Mouse (Mus musculus) frontal cortex, postnatal 25 days (tissue): ENCODE data around the gene Atp2b2.
A peak's percentile ranks its signal among the peaks of the same experiment; 100 is the strongest.

Experiments
- DNase-seq, 2 experiments: peaks; one replicate each; pipeline ENCODE4 v3.0.0; 2022; ENCODE audit warnings: low spot score in 2 of 2

Gene Atp2b2

DNA sequence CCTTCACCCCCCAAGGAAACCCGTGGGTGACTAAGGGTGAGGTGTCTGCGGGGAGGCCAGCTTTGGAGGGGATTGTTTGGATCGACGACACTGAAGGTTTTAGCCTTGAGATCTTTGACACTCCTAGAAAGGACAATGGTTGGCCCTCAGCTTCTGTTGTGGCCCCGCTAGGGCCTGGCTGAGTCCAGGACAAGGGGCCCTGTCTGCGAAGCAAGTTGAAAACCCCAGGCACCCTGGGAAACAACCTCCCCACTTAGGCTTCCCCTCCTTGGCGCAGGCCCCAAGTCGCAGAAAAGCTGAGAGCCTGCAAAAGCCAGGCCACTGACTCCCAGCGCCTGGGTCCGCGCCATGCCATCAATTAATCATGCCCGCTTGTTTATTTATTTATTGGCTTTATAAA, at the start of gene Atp2b2:
Gene Atp2b2 (minus strand): TSS at position 282 of the 400 bp plus-strand sequence.
- no peak for DNase-seq

DNA sequence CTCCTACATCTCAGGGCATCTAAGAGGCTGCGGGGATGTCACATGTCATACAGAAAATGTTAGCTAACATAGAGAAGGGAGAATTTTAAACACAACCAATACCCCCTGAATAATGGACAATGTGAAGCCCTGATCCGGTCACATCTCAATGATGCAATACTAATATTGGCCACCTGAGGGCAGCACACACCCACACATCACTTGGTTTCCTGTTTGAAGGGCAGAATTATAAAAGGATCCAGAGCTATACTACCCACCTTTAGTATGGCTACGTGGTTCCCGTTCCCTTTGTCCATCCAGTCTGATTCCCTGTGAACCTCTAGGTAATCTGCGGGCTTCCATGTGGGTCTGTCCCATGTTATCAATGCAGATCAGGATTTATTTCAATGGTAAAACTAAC, 47.2 kb upstream of the Atp2b2 start:
- DNase-seq = peak; percentile 72 to 77

DNA sequence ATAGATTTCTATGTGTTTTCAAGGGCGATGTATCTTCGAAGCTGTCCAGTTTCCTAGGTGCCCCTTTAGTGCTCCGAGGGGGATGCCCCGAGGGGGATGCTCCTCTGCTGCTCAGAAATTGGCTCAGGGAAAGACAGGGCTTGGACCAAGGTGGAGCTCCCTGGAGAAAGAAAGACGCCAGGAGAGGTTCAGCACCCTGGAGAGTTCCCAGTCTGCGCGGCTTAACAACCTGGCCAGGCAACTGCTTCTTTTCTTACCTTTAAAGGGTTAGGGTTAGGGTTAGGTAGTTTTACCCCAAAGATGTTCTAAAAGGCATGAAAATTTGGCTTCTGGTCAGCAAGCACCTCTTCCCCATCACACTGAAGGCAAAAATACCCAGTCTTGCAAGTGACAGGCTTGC, 44.7 kb upstream of the Atp2b2 start:
- no peak for DNase-seq

DNA sequence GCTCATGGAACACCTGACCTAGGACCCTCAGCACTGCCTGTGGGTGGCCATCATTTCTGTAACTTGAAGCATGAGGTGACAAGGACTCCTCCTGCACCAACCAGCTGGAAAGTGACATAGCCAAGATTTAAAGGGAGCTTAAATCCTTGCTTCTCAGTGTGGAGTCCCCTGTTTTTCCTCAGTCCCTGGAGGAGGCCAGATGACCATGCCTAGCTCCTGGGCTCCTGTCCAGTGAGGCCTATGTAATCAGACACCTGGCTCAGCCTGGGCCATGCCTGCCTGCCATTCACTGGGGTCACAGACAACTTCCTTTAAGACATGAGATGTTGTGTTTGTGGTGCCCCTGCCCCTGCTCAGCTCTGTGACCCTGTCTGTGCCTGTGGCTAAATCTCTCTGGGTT, 36.1 kb upstream of the Atp2b2 start:
- DNase-seq = no peak

DNA sequence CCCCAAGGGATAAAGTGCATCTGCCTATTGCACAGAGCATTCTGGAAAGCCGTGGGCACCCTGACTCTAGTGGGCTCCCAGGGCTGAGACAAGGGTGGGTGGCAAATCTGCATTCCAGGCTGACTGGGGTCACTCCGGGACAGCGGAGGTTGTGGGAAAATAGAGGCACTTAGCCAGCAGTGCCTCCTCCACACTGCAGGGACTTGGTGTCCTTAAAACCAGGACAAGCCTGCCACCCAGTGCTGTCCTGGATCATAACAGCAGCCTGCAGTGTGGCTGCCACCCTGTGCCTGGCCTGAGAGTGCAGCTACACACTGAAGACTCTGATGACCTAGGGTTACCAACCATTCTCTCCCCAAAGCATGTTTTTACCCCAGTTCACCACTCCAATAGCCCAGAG, 34.1 kb upstream of the Atp2b2 start:
- peak; percentile 57 to 63 for DNase-seq

DNA sequence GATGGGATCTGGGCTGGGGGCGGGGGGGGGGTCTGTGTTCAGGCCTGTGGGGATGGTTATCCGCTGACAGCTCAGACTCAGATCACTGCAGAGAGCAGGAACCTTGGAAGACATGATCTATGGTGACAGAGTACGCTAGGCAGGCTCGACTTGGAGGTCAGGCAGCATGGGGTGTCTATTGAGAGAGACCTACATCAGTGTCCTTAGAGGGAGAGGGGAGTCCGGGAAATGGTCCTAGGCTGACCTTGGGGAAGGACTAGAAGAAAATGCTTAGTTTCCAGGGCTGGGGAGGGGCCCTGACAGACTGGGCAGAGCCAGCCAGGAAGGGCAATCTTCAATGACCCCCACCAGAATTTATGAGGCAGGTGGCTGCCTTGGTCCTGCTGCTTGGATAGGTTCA, 33.6 kb upstream of the Atp2b2 start:
- DNase-seq = no peak

DNA sequence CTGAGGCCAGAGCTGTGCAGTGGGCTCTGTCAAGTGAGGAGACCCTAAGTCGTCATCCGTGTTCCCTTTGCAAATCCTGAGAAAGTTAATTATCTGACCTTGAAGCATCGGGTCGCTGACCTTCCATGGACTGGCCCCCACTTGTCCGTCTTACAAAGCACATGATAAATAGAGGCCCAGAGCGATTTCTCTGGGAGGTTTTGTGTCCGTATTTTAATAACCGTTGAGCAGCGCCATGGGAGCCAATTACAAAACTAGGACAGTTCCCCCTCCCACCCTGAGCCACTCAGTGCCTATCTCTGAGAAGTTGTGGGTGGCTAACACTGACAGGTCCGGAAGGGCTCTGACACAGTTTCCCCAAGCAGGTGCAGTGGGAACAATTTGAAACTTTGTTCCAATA, 32.5 kb upstream of the Atp2b2 start:
- DNase-seq = no peak

DNA sequence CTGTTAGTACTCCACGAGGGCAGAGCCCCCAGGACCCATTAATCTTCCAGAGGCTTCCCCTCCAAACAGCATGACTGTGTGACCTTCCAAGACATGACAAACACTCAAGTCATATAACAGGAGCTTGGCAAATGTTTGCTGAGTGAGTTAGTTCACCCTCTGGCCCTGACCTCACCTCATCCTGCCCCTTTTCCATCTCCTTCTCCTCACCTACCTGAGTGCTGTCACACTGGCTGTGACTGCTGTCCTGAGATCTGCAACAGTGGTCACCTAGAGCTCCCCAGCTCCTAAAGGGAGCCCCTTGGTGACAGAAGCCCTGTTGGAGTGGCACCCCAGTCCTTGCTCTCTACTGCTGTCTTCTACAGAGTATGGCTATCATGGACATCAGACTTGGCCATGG, 31.8 kb upstream of the Atp2b2 start:
- DNase-seq = no peak

DNA sequence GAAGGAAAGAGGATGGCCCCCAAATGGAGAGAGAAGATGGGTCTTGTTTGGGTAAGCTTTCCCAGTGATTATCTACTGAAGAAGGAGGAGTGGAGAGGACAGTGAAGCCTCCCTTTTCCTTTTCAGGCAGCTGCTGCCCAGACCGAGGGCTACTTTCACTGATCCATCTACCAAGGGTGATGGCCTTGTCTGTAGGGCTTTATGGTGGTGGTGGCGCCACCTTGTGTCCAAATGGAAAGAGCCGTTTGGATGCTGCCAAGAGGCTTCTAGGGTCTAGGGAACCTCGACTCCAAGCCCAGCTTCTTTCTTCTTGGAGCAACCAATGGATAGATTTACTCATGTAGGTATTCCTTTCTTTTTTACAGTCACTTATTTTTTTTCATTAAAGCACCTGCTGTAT, 29.2 kb upstream of the Atp2b2 start:
- peak; percentile 64 to 65 for DNase-seq

DNA sequence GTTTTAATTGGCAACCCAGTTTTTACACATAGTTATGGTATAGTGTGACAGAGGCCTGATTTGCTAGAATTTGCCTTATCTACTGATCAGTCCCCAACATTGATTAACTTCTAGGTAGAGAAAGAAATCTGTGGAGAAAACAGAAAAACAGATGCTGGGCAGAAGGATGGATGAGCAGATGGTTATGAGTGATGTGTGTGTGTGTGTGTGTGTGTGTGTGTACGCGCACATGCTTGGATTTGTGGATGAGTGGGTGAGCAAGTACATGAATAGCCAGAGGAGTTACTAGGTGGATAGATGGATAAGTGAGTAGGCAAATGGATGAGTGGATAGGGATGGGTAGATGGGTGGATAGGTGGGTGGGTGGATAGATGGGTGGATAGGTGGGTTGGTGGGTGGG, 20.7 kb upstream of the Atp2b2 start:
- no peak for DNase-seq

DNA sequence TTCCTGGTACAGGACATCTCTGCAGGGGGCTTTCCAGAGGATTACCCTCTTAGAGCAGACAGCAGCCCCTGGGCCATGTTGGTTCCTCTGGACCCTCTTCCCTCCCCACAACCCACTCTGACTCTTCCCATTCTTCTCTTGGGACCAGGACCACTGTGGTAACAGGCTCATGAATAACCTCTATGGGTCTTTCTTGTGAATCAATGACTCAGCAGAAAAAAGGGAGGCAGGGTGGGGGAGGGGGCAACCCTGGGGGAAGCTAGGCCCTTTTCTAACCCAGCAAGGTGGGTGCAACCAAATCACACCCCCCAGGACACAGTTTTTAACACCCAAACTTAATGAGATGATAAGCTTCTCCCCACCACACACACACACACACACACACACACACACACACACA, 20.3 kb upstream of the Atp2b2 start:
- DNase-seq = no peak

DNA sequence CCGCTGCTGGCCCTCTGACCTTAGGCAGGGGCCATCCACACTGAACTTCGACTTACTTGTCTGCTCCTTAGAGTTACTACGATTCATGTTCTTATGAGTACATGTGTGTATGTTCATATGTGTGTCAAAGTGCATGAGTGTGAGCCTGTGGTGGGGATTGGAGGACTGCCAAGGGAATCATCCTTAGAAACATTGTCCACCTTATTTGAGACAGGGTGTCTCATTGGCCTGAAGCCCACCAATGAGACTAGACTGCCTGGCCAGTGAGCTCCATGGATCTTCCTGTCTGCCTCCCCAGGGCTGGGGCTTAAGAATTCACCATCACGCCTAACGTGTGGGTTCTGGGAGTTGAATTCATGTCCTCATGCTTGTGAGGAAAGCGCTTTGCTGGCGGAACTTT, 16.8 kb upstream of the Atp2b2 start:
- no peak for DNase-seq

DNA sequence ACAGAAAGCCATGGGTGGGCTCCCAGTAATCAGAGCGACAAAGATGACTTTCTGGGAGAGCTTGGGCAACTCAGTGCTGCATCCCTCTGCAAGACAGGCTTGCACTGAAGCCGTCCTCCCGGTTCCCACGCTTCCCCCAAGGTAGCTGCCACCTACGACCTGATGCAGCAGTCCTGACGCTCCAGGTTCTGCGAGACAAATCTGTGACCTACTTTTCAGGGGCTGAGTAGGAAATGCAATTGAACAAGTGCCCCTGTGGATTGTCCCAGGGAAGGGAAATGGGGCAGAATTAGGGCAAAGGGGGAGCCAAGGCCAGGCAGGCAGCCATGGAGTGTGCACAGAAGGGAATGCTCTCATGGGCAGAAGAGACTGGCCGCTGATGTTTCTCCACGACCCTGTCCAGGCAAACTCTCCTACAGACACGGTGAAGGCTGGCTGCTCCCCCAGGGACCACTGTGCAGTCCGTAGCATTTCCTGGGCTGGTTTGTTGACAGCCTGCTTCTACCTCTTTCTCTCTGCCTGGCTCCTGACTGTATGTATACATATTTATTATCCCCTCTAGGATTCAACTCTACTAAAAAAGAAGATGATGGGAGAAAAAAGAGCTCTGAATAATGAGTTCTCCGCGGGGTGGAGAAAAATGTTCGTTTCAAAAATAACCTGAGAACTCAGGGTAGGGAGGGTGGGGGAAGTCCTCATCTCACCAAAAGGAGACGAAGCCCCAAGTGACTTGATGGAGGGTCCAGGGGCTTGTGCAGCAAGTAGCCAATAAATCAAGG, 15.8 kb upstream of the Atp2b2 start:
- DNase-seq = no peak

DNA sequence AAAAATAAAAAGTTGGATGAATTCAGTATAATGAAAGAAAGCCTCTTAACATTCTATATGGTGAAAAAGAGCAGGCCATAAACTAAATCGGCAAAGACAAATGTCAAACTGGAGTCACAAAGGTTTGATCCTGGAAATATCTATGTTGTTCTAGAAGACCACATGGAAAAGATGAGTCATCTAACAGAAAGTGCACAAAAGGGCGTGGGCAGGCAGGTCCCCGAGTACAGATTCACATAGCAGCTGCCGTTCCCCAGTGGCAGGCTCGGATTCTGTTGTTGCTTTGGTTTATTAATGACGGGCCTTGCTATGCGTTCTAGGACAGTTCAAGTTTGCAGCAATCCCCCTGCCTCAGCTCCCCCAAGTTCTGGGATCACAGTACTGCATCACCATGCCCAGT, 12.9 kb upstream of the Atp2b2 start:
- no peak for DNase-seq

DNA sequence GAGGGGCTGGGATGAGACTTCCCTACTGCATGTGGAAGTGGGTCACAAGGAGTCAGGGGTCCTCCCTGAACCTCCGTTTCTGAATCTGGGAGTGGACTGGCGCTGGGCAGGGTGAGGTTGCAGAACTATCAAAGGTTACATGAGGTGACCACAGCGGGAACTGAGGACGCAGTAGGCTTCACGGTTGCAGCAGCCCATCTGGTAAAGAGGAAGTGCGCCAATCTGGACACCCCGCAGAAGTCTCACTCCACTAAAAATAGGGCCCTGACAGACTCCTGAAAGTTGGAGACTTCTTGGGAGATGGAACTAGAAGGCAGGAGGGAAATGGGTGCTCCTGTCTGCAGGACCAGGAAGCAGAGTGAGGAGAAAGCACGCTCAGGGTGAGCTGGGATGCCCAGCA, 2.5 kb upstream of the Atp2b2 start:
- no peak for DNase-seq

DNA sequence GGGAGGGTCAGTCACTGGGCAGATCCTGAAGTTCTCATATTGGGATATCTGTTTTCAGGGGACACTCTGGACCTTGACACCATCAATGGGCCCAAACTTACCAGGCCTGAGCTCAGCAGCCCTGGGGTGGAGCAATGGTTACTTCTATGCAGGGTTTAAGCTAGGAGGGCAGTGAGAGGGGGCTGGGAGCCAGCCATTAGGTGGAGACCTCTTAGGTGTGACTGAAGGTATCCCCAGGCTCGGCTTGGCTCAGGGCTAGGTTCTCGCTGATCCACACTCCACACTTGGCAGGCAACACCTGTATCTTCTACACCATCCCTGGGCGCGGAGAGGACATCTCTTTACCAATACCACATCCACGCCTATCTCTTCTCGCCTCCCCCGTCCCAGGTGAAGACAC, 423 bp upstream of the Atp2b2 start:
- DNase-seq = no peak

DNA sequence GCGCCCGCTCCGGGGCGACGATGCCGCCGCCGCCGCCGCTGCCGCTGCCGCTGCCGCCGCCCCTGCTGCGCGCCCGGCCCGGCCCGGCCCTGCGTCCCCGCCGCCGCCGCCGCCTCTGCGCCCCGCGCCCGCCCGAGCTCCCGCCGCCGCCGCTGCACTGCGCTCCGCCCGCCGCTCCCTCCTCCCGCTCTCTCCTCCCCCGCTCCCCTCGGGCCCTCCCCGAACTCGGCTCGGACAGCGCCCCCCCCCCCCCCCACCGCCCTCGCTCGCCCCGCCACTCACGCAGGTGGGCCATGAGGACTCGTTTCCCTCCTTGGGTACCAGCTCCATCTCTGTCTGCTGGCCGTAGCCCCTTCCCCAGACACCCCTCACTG, 515 bp downstream of the Atp2b2 start:
- DNase-seq = no peak

DNA sequence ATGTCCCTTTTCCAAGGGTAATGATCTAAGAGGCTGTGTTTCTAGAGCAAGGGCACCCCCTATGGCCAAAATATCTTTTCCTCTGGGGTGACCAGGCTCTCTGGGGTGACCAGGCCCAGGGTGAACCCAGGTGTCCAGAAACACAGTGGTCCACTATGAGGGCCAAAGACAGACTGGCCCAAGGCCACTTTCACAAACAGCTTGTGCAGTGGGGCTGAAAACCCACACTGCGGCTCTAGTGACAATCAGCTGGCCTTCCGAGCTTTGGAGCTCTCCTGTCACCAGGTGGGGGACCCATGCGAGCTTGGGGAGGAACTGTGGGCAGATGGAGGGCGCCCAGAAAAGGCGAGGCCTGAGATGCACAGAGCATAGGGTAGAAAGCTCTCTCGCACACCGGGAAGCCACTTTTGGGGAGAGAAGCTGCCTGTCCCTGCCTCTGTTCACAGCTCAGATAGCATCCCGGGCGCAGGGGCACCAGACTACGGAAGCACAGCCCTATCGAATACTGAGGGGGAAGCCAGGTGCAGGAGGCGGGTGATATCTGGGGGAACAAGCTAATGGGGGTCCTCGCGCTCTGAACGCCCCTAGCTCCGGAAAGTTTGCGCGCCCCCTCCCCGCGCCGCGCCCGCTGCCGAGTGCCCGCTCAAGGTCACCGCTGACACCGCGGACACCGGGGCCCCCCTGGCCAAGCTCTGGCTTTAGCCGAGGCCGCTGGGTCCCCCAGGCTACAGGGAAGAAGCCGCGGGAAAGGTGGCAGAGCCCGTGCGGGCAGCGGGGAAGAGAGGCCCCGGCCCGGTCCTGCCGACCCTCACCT, 1.1 kb downstream of the Atp2b2 start:
- no peak for DNase-seq

DNA sequence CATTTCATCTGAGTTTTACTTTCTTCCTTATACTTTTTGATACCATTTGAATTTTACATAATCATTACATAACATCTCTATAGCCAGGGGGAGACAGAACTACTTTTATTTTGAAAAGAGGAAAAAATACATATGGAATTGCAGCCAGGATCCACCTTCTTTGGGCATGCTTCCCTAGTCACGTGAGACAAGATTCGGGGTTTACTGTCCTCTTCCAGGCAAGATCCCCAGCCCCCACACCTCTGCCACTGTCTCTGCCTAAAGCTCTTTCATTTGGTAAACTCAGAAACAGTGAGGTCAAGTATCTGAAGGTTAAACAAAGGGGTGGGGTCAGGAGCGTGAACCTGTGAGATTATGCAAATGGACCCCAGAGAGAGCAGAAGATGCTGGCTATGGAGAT, 6.7 kb downstream of the Atp2b2 start:
- DNase-seq = no peak

DNA sequence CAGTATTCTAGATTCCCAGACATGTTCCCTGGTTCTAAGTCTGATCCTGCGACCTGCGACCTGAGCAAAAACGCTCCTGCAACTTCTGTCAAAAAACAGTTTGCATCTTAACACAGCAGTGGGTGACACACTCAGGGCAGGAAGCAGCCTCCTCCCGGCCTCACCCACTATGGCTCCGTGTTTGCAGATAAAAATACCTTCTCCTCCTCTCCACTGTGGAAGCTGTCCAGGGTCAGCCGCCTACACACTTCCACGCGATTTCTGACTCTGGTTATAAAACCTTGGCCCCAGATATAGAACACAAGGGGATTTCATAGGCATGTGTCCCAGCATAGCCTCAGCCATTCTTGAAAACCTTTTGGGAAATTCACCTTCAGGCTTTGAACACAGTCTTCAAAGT, 9.6 kb downstream of the Atp2b2 start:
- DNase-seq = peak in 1 of 2 experiments; percentile 58

DNA sequence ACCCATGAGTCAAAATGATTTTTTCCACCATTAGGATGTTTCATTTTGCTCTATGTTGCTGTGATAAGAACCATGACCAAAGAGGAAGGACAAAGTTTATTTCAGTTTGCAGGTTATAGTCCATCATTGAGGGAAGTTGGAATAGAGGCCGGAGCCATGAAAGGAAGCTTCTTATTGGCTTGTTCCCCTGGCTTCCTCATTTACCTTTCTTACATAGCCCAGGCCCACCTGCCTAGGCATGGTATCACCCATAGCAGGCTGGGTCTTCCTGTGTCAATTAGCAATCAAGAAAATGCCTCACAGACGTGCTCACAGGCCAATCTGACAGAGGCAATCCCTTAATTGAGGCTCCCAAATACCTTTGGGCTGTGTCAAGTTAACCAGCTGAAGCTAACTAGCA, 18.6 kb downstream of the Atp2b2 start:
- no peak for DNase-seq

DNA sequence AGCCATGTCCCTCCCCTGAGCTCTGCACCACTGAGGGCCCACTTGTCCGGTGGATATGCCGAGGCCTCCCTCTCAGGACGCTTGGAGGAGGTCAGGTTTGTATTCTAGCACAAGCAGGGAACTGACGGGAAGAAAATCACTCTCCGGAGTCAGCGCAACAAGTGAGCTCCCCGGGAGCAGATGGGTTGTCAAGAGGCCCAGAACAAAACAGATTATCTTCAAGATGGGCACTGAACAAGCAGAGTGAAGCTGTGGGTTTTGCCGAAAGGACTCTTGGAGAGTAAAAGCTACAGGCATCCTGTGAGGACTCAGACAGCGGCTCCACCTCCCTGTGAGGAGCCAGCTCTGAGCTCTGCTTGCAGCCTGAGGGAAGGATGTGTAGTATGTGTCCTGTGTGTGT, 20.3 kb downstream of the Atp2b2 start:
- no peak for DNase-seq

DNA sequence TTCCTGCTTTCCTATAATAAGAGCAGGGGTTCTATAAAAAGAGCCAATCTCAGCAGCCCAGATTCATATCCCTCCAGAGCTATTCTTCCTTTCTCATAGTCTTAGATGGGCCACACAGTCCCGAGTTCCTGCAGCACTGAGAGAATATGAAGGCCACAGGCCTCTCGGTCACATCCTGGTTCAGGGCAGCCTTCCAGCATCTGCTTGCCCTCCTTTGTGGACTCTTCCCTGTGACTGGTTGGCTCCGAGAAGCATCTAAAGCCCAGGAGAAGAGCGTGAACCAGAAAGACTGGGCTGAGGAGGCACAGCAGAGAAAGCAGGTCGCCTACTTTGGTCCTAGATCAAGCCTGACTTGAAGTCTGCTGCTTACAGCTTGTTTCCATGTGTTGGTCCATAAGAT, 28.6 kb downstream of the Atp2b2 start:
- no peak for DNase-seq
